In genomic region chr7:137575491-137575890, GRCm38 (mm10) we compare ENCODE assay signal across 23 mouse cellular contexts.
"Had no signal": no experiment of that assay in that cellular context is flagged by ENCODE, and none has a peak within 500 bp of the region (broad histone marks: within the 10 kb centered on the region; RNA-seq: fewer than 3 reads in every experiment).

No protein-coding gene starts in this region.

- H3K27me3 ChIP-seq: heart, embryonic 13.5 days; heart, embryonic 15.5 days; hindbrain, embryonic 13.5 days; hindbrain, embryonic 15.5 days; intestine, embryonic 15.5 days; limb, embryonic 13.5 days; limb, embryonic 15.5 days had no signal

- H3K9ac ChIP-seq: heart, embryonic 13.5 days; heart, embryonic 15.5 days; hindbrain, embryonic 13.5 days; hindbrain, embryonic 15.5 days; intestine, embryonic 15.5 days; limb, embryonic 13.5 days; limb, embryonic 15.5 days had no signal

- H3K4me2 ChIP-seq: heart, embryonic 11.5 days; heart, embryonic 13.5 days; heart, embryonic 15.5 days; hindbrain, embryonic 13.5 days; hindbrain, embryonic 15.5 days; intestine, embryonic 15.5 days; limb, embryonic 13.5 days; limb, embryonic 15.5 days had no signal

- H3K4me1 ChIP-seq: heart, embryonic 13.5 days; heart, embryonic 15.5 days; hindbrain, embryonic 13.5 days; hindbrain, embryonic 15.5 days; intestine, embryonic 15.5 days; limb, embryonic 13.5 days; limb, embryonic 15.5 days had no signal

- H3K27ac ChIP-seq: heart, adult 2 months; heart, embryonic 13.5 days; heart, embryonic 15.5 days; hindbrain, embryonic 13.5 days; hindbrain, embryonic 15.5 days; intestine, embryonic 15.5 days; layer of hippocampus, adult 2 months; left cerebral cortex, adult 2 months; limb, embryonic 13.5 days; limb, embryonic 15.5 days had no signal

- H3K36me3 ChIP-seq: heart, embryonic 13.5 days; heart, embryonic 15.5 days; hindbrain, embryonic 13.5 days; hindbrain, embryonic 15.5 days; intestine, embryonic 15.5 days; limb, embryonic 13.5 days; limb, embryonic 15.5 days had no signal

- ATAC-seq: intestine, embryonic 15.5 days; intestine, postnatal 0 days had no signal

- H3K9me3 ChIP-seq: heart, embryonic 13.5 days; heart, embryonic 15.5 days; hindbrain, embryonic 13.5 days; hindbrain, embryonic 15.5 days; intestine, embryonic 15.5 days; limb, embryonic 15.5 days had no signal

- DNase-seq: gastrocnemius, postnatal 14 days; gastrocnemius, postnatal 36 days; heart, adult 11 months; heart, adult 2 months; heart, postnatal 14 days; heart, postnatal 36 days; kidney, adult 18-20 months; kidney, adult 8-10 months; kidney, postnatal 10 days; kidney, postnatal 25 days; kidney, postnatal 4 days; left cerebral cortex, postnatal 4 days had no signal

- H3K4me3 ChIP-seq: heart, adult 2 months; heart, embryonic 13.5 days; heart, embryonic 15.5 days; hindbrain, embryonic 13.5 days; hindbrain, embryonic 15.5 days; intestine, embryonic 15.5 days; layer of hippocampus, adult 2 months; left cerebral cortex, adult 2 months; limb, embryonic 13.5 days; limb, embryonic 15.5 days had no signal
